Mouse (Mus musculus): ENCODE measurements at regions not wholly inside any gene's neighbourhood (a gene's known extent, or its start where the extent isn't known, plus 50 kb on each side); places are given as distances from the start of the nearest gene placed in this dataset.

GRCm38 (mm10) chr10:46827109-46827812 lies 1249.6 kb downstream of the Hace1 start:
- Histone ChIP-seq H3K9ac (no peak overlapping the region), H3K4me2 (no peak overlapping the region), H3K36me3 (no peaks in the 10 kb centered on the region), H3K27me3 (no peaks in the 10 kb centered on the region), H3K4me3 (no peak overlapping the region), H3K4me1 (no peaks in the 10 kb centered on the region), H3K9me3 (no peaks in the 10 kb centered on the region), H3K27ac (no peak overlapping the region)
- no peak for ATAC-seq (ENCODE audit: borderline replicate concordance, extremely low read depth, low FRiP score, low TSS enrichment)
- WGBS = 78% methylated on average over 1 of the region's 1 CpGs

- Histone ChIP-seq H3K4me3 (no peak overlapping the region), H3K4me2 (no peak overlapping the region), H3K4me1 (no peaks in the 10 kb centered on the region), H3K27me3 (no peaks in the 10 kb centered on the region), H3K36me3 (no peaks in the 10 kb centered on the region), H3K27ac (no peak overlapping the region), H3K9me3 (no peaks in the 10 kb centered on the region), H3K9ac (no peak overlapping the region)
- WGBS = 54% methylated on average over 2 of the region's 2 CpGs
- ATAC-seq (ENCODE audit: borderline replicate concordance, extremely low read depth, low FRiP score, low TSS enrichment) = no peak
Observed at GRCm38 (mm10) chr10:46828164-46828563, 1250.5 kb downstream of the Hace1 start.

- Histone ChIP-seq H3K9ac (no peak overlapping the region), H3K4me1 (no peaks in the 10 kb centered on the region), H3K4me2 (no peak overlapping the region), H3K27ac (no peak overlapping the region), H3K9me3 (no peaks in the 10 kb centered on the region), H3K4me3 (no peak overlapping the region), H3K27me3 (no peaks in the 10 kb centered on the region), H3K36me3 (no peaks in the 10 kb centered on the region)
- no peak for ATAC-seq (ENCODE audit: borderline replicate concordance, extremely low read depth, low FRiP score, low TSS enrichment)
- 58% methylated on average over 3 of the region's 3 CpGs for WGBS
Observed at GRCm38 (mm10) chr10:46845578-46846314, 1268.1 kb downstream of the Hace1 start.
